Mouse (Mus musculus) midbrain, embryonic 10.5 days (tissue): Measurements from ENCODE around the gene Slc7a7. TPM values are rescaled to one million over a fixed set of nuclear protein-coding genes. Genes with fewer than 3 reads are reported as not detected.

Experiments used
- DNase-seq: peaks from one replicate; pipeline ENCODE4 v3.0.0-alpha.2; 2017; ENCODE audit warnings: low spot score
- H3K27ac ChIP-seq: fragments of 300-500 bp; sonication (generic); replicated peaks from 2 replicates; pipeline ENCODE4 v1.5.1; 2016; ENCODE audit warnings: mild to moderate bottlenecking
- H3K27me3 ChIP-seq: fragments of 300-500 bp; sonication (generic); 2 replicates; pipeline ENCODE4 v1.6.1; 2016; ENCODE audit warnings: low read depth, mild to moderate bottlenecking; ENCODE audit not compliant: poor library complexity, severe bottlenecking
- H3K36me3 ChIP-seq: fragments of 300-500 bp; sonication (generic); 2 replicates; pipeline ENCODE4 v1.6.1; 2016; ENCODE audit warnings: mild to moderate bottlenecking, moderate library complexity
- H3K4me1 ChIP-seq: fragments of 300-500 bp; sonication (generic); 2 replicates; pipeline ENCODE4 v1.6.1; 2016
- H3K4me3 ChIP-seq: fragments of 300-500 bp; sonication (generic); 2 replicates; pipeline ENCODE4 v1.5.1; 2016; ENCODE audit warnings: mild to moderate bottlenecking, moderate library complexity
- H3K9me3 ChIP-seq: fragments of 300-500 bp; sonication (generic); replicated peaks from 2 replicates; pipeline ENCODE4 v1.6.1; 2016; ENCODE audit warnings: mild to moderate bottlenecking
- WGBS: fragments of 180-500 bp; shearing (Covaris S2); methylation state at CpG from one replicate; pipeline ENCODE4 v1.1.7; 2016; 5-methylcytosine and 5-hydroxymethylcytosine counted together
- polyA plus RNA-seq: library from polyadenylated mRNA; unstranded; fragments of >200 nt; fragmentation: Nextera tagmentation; extraction: Ambion mirVana; gene quantifications from 2 replicates; pipeline ENCODE4 v1.2.1, GENCODE M21; 2016

Gene Slc7a7
- polyA plus RNA-seq, 1 experiment from 2014 or later, result 4.5 TPM

GRCm38 (mm10) chr14:54430406-54431145 lies 13.0 kb upstream of the Slc7a7 start:
- 3% methylated on average over 18 of the region's 18 CpGs for WGBS

DNA sequence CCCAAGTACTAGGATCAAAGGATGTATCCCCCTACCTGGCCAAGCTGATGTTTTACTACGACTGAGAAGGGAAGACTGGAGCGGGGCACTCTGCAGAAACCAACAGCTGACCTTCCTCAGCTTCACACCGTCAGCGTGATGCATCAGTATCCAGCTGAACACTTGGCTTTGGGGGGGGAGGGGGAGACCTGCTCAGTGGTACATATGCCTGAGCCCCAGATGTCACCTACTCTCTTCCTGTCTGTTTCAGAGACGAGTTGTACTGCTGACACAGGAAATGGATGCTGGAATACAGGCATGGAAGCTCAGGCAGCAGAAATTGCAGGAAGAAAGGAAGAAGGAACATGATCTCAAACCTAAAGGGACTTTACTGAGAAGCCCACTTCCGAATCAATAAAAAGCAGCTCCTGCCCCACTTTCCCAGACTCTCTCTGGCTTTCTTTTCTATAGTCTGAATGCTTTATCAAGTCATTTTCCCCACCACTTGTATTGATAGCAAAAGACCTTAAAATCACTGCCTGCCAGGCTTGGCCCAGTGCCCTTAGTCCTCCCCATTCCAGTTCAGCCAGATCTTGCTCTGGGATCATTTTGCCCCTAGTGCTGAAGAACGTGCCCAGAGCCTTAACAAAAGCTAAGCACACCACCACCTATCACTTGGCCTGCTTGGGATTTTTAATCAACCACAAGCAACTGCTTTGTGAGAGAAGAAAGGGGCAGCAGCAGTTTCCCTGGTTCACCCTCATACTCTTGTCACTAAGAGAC lies 11.9 kb upstream of the Slc7a7 start:
- no peak for DNase-seq
- peak overlapping the region; percentile 76 for H3K4me3 ChIP-seq
- H3K36me3 ChIP-seq, result peaks cover 20% of the 10 kb centered on the region
- H3K9me3 ChIP-seq, result no peaks in the 10 kb centered on the region
- 75% methylated on average over 7 of the region's 7 CpGs for WGBS
- peaks cover 77% of the 10 kb centered on the region for H3K4me1 ChIP-seq
- H3K27ac ChIP-seq, result peak overlapping the region; percentile 96
- H3K27me3 ChIP-seq, result peaks cover 22% of the 10 kb centered on the region

More at GRCm38 (mm10) chr14:54430406-54431145, 13.0 kb upstream of the Slc7a7 start:
- H3K4me1 ChIP-seq, result peaks cover 80% of the 10 kb centered on the region
- no peaks in the 10 kb centered on the region for H3K9me3 ChIP-seq
- peak; percentile 55 for DNase-seq
- peaks cover 26% of the 10 kb centered on the region for H3K36me3 ChIP-seq
- H3K27ac ChIP-seq, result peak overlapping the region; percentile 96
- peaks cover 22% of the 10 kb centered on the region for H3K27me3 ChIP-seq
- H3K4me3 ChIP-seq, result peak overlapping the region; percentile 76

DNA sequence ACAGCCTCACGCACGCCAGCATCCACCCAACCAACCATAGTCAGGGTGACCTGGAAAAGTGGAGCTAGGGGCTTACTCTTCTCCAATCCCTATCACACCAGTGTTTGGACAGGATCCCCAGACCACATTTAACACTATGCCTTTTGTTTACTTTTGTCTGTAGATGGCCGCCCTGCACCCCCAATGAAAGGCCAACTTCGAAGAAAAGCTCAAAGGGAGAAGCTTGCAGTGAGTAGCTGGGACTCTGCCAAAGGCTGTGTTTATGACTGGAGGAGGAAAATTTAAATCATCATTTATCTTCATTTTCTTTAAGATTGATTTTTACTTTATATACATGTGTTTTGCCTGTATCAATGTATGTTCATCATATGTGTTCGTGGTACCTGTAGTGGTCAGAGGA lies 10.8 kb upstream of the Slc7a7 start:
- 93% methylated on average over 5 of the region's 5 CpGs for WGBS
- H3K4me3 ChIP-seq, result no peak overlapping the region; the same call in 1 of the 2 replicates
- H3K9me3 ChIP-seq, result no peaks in the 10 kb centered on the region
- H3K27me3 ChIP-seq, result peaks cover 15% of the 10 kb centered on the region
- H3K4me1 ChIP-seq, result peaks cover 66% of the 10 kb centered on the region
- H3K36me3 ChIP-seq, result peaks cover 18% of the 10 kb centered on the region
- H3K27ac ChIP-seq, result no peak overlapping the region
- no peak for DNase-seq

DNA sequence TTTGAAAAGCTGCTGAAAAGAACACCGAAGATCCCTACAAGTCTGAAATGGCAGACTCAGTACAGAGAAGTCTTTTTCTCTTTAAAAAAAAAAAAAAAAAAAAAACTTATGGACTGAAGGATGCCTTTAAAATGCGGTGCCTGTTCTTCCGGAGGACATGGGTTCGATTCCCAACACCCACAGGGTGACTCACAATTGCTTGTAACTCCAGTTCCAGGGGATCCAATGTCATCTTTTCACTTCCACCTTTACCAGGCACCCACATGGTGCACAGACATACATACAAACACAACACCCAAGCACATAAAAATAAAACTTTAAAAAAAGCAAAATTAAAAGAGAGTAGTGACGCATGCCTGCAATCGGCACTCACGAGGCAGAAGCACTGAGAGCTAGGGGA lies 10.1 kb upstream of the Slc7a7 start:
- Histone ChIP-seq H3K36me3 (peaks cover 18% of the 10 kb centered on the region), H3K4me3 (peak overlapping the region; percentile 95), H3K9me3 (no peaks in the 10 kb centered on the region), H3K4me1 (peaks cover 59% of the 10 kb centered on the region), H3K27ac (no peak overlapping the region), H3K27me3 (peaks cover 8% of the 10 kb centered on the region)
- 93% methylated on average over 7 of the region's 7 CpGs for WGBS
- DNase-seq, result no peak

GRCm38 (mm10) chr14:54426689-54427398 lies 9.3 kb upstream of the Slc7a7 start, which contains the start of gene Mrpl52:
Gene Mrpl52 (plus strand): TSS chr14:54426909.
- WGBS, result under 1% methylated on average over 48 of the region's 48 CpGs
- Histone ChIP-seq H3K27me3 (no peaks in the 10 kb centered on the region; the same call in 1 of the 2 replicates), H3K9me3 (no peaks in the 10 kb centered on the region), H3K27ac (peak within 1 kb of the TSS; percentile 94), H3K4me3 (peak within 1 kb of the TSS; percentile 95), H3K4me1 (peaks cover 50% of the 10 kb centered on the region), H3K36me3 (peaks cover 18% of the 10 kb centered on the region)
- DNase-seq, result peak; percentile 94

DNA sequence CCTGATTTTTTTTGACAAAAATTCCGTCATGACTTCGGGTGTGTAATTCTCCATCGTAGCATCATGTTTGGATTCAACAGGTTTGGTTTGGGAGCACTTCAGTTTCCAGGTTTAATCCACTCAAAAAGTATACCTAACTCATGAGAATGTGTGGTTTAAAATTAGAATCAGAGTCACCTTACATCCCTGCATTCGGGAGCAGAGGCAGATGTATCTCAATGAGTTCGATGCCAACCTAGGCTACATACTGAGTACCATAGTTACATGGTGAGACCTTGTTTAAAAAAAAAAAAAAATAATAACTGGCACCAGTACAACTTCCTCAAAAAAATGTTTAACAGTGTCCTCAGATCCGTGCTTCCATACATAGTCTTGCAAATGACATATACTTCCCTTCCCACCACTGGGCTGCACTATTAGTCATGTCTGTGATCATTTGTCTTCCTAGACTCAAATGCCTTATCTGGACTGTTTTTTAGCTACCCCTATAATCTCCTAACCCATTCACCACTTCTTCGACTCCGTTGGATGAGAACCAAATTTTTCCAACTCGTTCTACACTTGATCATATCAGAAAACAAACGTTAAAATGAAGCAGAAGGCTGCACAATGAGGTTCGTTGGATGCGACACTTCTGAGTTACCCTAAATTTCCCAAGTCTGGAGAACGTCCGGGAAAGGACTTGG lies 8.6 kb upstream of the Slc7a7 start:
- H3K27me3 ChIP-seq, result no peaks in the 10 kb centered on the region
- WGBS, result 35% methylated on average over 14 of the region's 14 CpGs
- peaks cover 43% of the 10 kb centered on the region for H3K4me1 ChIP-seq
- H3K4me3 ChIP-seq, result peak overlapping the region; percentile 95
- H3K36me3 ChIP-seq, result peaks cover 18% of the 10 kb centered on the region
- H3K27ac ChIP-seq, result peak overlapping the region; percentile 94
- DNase-seq, result no peak
- H3K9me3 ChIP-seq, result no peaks in the 10 kb centered on the region

- peaks cover 37% of the 10 kb centered on the region for H3K4me1 ChIP-seq
- DNase-seq, result no peak
- H3K27ac ChIP-seq, result no peak overlapping the region
- peaks cover 18% of the 10 kb centered on the region for H3K36me3 ChIP-seq
- 83% methylated on average over 1 of the region's 1 CpGs for whole genome bisulfite sequencing
- no peaks in the 10 kb centered on the region for H3K9me3 ChIP-seq
- peak overlapping the region; percentile 95 for H3K4me3 ChIP-seq
- no peaks in the 10 kb centered on the region for H3K27me3 ChIP-seq
Measured at GRCm38 (mm10) chr14:54425540-54425939, 8.0 kb upstream of the Slc7a7 start.

DNA sequence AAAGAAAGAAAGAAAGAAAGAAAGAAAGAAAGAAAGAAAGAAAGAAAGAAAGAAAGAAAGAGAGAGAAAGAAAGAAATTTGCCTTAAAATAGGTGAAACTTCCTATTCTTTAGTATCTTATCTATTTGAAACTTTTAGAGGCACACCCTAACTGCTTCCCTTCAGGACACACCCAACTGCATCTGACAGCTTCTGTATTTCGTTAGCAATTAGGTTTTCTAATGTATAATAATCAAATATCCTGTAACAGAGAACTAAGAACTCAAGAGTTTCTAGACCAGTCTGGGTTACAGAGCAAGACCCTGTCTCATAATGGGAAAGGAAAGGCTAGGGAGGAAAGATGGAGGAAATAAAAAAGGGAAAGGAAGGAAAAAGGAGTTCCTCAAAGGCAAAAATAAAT lies 7.1 kb upstream of the Slc7a7 start:
- Histone ChIP-seq H3K4me3 (no peak overlapping the region), H3K27ac (no peak overlapping the region), H3K4me1 (peaks cover 28% of the 10 kb centered on the region), H3K27me3 (no peaks in the 10 kb centered on the region), H3K9me3 (no peaks in the 10 kb centered on the region), H3K36me3 (peaks cover 14% of the 10 kb centered on the region)
- DNase-seq, result no peak
- 90% methylated on average over 1 of the region's 1 CpGs for WGBS

GRCm38 (mm10) chr14:54423406-54423805 lies 5.8 kb upstream of the Slc7a7 start:
- no peak overlapping the region for H3K4me3 ChIP-seq
- H3K27me3 ChIP-seq, result peaks cover 6% of the 10 kb centered on the region; the same call in 1 of the 2 replicates
- H3K36me3 ChIP-seq, result peaks cover 2% of the 10 kb centered on the region
- WGBS, result 57% methylated on average over 5 of the region's 5 CpGs
- H3K9me3 ChIP-seq, result no peaks in the 10 kb centered on the region
- no peak for DNase-seq
- H3K27ac ChIP-seq, result no peak overlapping the region
- peaks cover 23% of the 10 kb centered on the region for H3K4me1 ChIP-seq

GRCm38 (mm10) chr14:54421014-54421413 lies 3.4 kb upstream of the Slc7a7 start:
- Histone ChIP-seq H3K27ac (no peak overlapping the region), H3K36me3 (no peaks in the 10 kb centered on the region), H3K4me1 (peaks cover 17% of the 10 kb centered on the region), H3K4me3 (no peak overlapping the region), H3K9me3 (no peaks in the 10 kb centered on the region), H3K27me3 (peaks cover 26% of the 10 kb centered on the region)
- no peak for DNase-seq
- WGBS, result 73% methylated on average over 2 of the region's 2 CpGs

- peaks cover 59% of the 10 kb centered on the region for H3K27me3 ChIP-seq
- H3K36me3 ChIP-seq, result no peaks in the 10 kb centered on the region
- no peak for DNase-seq
- peaks cover 32% of the 10 kb centered on the region for H3K4me1 ChIP-seq
- 0 out of 2 replicates have a peak overlapping the region, but pooled peaks have one; percentile 35 for H3K4me3 ChIP-seq
- 52% methylated on average over 4 of the region's 4 CpGs for WGBS
- H3K27ac ChIP-seq, result no peak overlapping the region
- no peaks in the 10 kb centered on the region for H3K9me3 ChIP-seq
Measured at GRCm38 (mm10) chr14:54416830-54417229, 750 bp downstream of the Slc7a7 start.

- WGBS, result 27% methylated on average over 5 of the region's 5 CpGs
- Histone ChIP-seq H3K27me3 (peaks cover 59% of the 10 kb centered on the region), H3K4me3 (no peak overlapping the region), H3K4me1 (peaks cover 32% of the 10 kb centered on the region), H3K36me3 (no peaks in the 10 kb centered on the region), H3K27ac (no peak overlapping the region), H3K9me3 (no peaks in the 10 kb centered on the region)
- DNase-seq, result no peak
Measured at GRCm38 (mm10) chr14:54416229-54416775, 1.3 kb downstream of the Slc7a7 start.
